Comparison of ENCODE assay signal across 8 mouse cellular contexts in the genomic region with DNA sequence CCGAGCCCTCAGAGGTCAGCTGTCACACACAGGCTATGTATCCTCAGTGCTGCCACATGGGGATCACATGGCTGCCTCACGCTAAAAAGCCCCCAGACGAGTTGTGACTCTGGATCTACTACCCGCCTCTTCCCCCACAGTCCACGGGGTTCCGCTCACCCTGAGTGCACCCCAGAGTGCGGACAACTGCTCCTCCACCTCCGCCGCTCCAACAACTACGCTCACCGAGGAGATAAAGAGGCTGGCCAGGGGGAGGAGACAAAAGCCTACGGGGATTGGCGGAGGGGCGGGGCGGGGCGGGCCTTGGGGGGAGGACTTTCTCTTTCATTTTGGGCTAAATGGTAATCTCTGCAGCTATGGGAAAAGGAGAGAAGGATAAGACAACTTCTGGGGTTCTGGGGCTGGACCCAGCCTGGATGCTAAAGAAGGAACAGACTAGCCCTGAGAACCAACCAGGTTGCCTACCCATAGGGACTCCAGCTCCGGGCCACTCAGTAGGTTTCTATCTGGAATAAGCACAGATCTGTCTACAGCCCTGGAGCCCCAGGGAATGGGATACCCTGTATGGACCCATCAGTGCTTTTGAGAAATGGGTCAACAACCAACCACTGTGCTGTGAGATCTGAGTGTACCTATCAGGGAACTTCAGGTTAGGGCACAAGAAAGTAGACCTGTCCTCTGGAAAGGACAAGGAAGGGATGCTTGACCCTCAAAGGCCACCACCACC. TPM values are rescaled to one million over a fixed set of nuclear protein-coding genes. Genes with fewer than 3 reads are reported as not detected.
DNase-seq lines count a peak whose midpoint lies in the region; ATAC-seq and TF ChIP-seq lines count a peak whose summit lies in the region.

No protein-coding gene starts in this region.

- TF ChIP-seq POLR2A in thymus, adult 2 months (IDR thresholded peaks at IDR 0.05; ENCODE audit: control insufficient read depth, extremely low read depth, insufficient read depth, low read length, poor library complexity): peak; percentile 43; the same call in 1 of the 2 replicates

- peak overlapping the region; percentile 85 for H3K4me2 ChIP-seq in intestine, embryonic 16.5 days (ENCODE audit: low read depth, low read length)
- H3K4me2 ChIP-seq in liver, postnatal 0 days (ENCODE audit: low read depth, low read length): peak overlapping the region; percentile 93
- peak overlapping the region; percentile 87 for H3K4me2 ChIP-seq in neural tube, embryonic 12.5 days (replicated peaks)

- H3K4me1 ChIP-seq in thymus, adult 2 months (replicated peaks; ENCODE audit: control insufficient read depth, insufficient read depth, low read length): peaks cover 32% of the 10 kb centered on the region
- peaks cover 33% of the 10 kb centered on the region for H3K4me1 ChIP-seq in intestine, embryonic 16.5 days (ENCODE audit: control insufficient read depth, insufficient read depth, low read length)
- H3K4me1 ChIP-seq in liver, postnatal 0 days (ENCODE audit: insufficient read depth): peaks cover 40% of the 10 kb centered on the region
- peaks cover 47% of the 10 kb centered on the region for H3K4me1 ChIP-seq in neural tube, embryonic 12.5 days

- peak overlapping the region; percentile 44 for H3K4me3 ChIP-seq in thymus, adult 2 months (ENCODE audit: control insufficient read depth, insufficient read depth, low read length)
- H3K4me3 ChIP-seq in intestine, embryonic 16.5 days (ENCODE audit: low read length): peak overlapping the region; percentile 53
- peak overlapping the region; percentile 57 for H3K4me3 ChIP-seq in liver, postnatal 0 days (ENCODE audit: low read depth, low read length)
- H3K4me3 ChIP-seq in neural tube, embryonic 12.5 days: peak overlapping the region; percentile 49

- peak overlapping the region; percentile 66 for H3K9ac ChIP-seq in intestine, embryonic 16.5 days (ENCODE audit: low read depth, low read length)
- H3K9ac ChIP-seq in liver, postnatal 0 days (replicated peaks): peak overlapping the region; percentile 62
- peak overlapping the region; percentile 72 for H3K9ac ChIP-seq in neural tube, embryonic 12.5 days

- H3K27me3 ChIP-seq in thymus, adult 2 months (ENCODE audit: control insufficient read depth, insufficient read depth, low read length): no peaks in the 10 kb centered on the region
- no peaks in the 10 kb centered on the region for H3K27me3 ChIP-seq in intestine, embryonic 16.5 days (replicated peaks; ENCODE audit: control insufficient read depth, insufficient read depth, low read length)
- no peaks in the 10 kb centered on the region for H3K27me3 ChIP-seq in liver, postnatal 0 days (ENCODE audit: insufficient read depth, low read length)
- no peaks in the 10 kb centered on the region for H3K27me3 ChIP-seq in neural tube, embryonic 12.5 days (replicated peaks)

- H3K27ac ChIP-seq in thymus, adult 2 months (ENCODE audit: control insufficient read depth, insufficient read depth, low read length): no peak overlapping the region
- peak overlapping the region; percentile 48 for H3K27ac ChIP-seq in intestine, embryonic 16.5 days (ENCODE audit: low read length)
- peak overlapping the region; percentile 86 for H3K27ac ChIP-seq in liver, postnatal 0 days (ENCODE audit: low read depth)
- H3K27ac ChIP-seq in neural tube, embryonic 12.5 days: peak overlapping the region; percentile 57; the same call in 1 of the 2 replicates

- TF ChIP-seq CTCF in thymus, adult 2 months (IDR thresholded peaks at IDR 0.05; ENCODE audit: borderline replicate concordance, control insufficient read depth, extremely low read depth, insufficient read depth, low read length, poor library complexity): no peak
- TF ChIP-seq CTCF in liver, postnatal 0 days (IDR thresholded peaks at IDR 0.05; ENCODE audit: low read depth): peak; percentile 6; the same call in 1 of the 2 replicates

- no peaks in the 10 kb centered on the region for H3K36me3 ChIP-seq in thymus, adult 2 months (ENCODE audit: control insufficient read depth, insufficient read depth, low read length)
- peaks cover 25% of the 10 kb centered on the region for H3K36me3 ChIP-seq in intestine, embryonic 16.5 days (ENCODE audit: control insufficient read depth, insufficient read depth, low read length)
- H3K36me3 ChIP-seq in liver, postnatal 0 days (replicated peaks; ENCODE audit: insufficient read depth, low read length): peaks cover 46% of the 10 kb centered on the region
- H3K36me3 ChIP-seq in neural tube, embryonic 12.5 days: peaks cover 54% of the 10 kb centered on the region

- no peak for TF ChIP-seq EP300 in liver, postnatal 0 days (IDR thresholded peaks at IDR 0.05; ENCODE audit: low read depth)

- 3% methylated on average over 17 of the region's 17 CpGs for WGBS in thymus, adult 2 months
- 6% methylated on average over 17 of the region's 17 CpGs for WGBS in intestine, embryonic 16.5 days
- WGBS in liver, postnatal 0 days (ENCODE audit: insufficient replicate concordance): 2% methylated on average over 17 of the region's 17 CpGs
- WGBS in neural tube, embryonic 12.5 days: 4% methylated on average over 17 of the region's 17 CpGs

- peak; percentile 41 for ATAC-seq in intestine, embryonic 16.5 days
- ATAC-seq in liver, postnatal 0 days: peak; percentile 56
- ATAC-seq in neural tube, embryonic 12.5 days (ENCODE audit: low FRiP score, low read depth): 0 out of 2 replicates have a peak, but pooled peaks have one; percentile 13

- H3K9me3 ChIP-seq in intestine, embryonic 16.5 days (ENCODE audit: control insufficient read depth, low read length): no peaks in the 10 kb centered on the region
- H3K9me3 ChIP-seq in liver, postnatal 0 days (ENCODE audit: low read length): no peaks in the 10 kb centered on the region
- no peaks in the 10 kb centered on the region for H3K9me3 ChIP-seq in neural tube, embryonic 12.5 days

- peak; percentile 64 for DNase-seq in thymus, adult 2 months
- no peak for DNase-seq in thymus, adult 18-20 months
- peak; percentile 80 to 82 for DNase-seq in cerebellum, postnatal 10 days
- peak; percentile 60 for DNase-seq in gastrocnemius, postnatal 25 days
- peak; percentile 88 for DNase-seq in liver, postnatal 0 days
- peak; percentile 78 for DNase-seq in yolk sac, embryonic 10.5 days (ENCODE audit: low spot score)

RNA-seq across cellular contexts. Expression of a gene that starts 2.4 kb away (rescaled TPM):
- 114 and 128 TPM in 2 replicates for polyA plus RNA-seq in thymus, adult 2 months (2012; rRNA removed)
- total RNA-seq in gastrocnemius, postnatal 25 days (2021): 10 to 100 TPM; 17.1 to 32.9 TPM
- 34.6 and 37.7 TPM in 2 replicates for polyA plus RNA-seq in intestine, embryonic 16.5 days (2015; fragmentation: Nextera tagmentation; extraction: Ambion mirVana)
- 38.4 and 41.6 TPM in 2 replicates for polyA plus RNA-seq in liver, postnatal 0 days (2015; fragmentation: Nextera tagmentation; extraction: Ambion mirVana)
- polyA plus RNA-seq in neural tube, embryonic 12.5 days (2016; fragmentation: Nextera tagmentation; extraction: Ambion mirVana): 57.6 and 57.7 TPM in 2 replicates

RNA-seq across cellular contexts. Expression of a gene that starts 6.0 kb away (rescaled TPM):
- polyA plus RNA-seq in thymus, adult 2 months (2012; rRNA removed): 0.43 and 0.63 TPM in 2 replicates
- total RNA-seq in gastrocnemius, postnatal 25 days (2021): under 1 TPM; 0.38 to 0.75 TPM
- 3.2 and 4.0 TPM in 2 replicates for polyA plus RNA-seq in intestine, embryonic 16.5 days (2015; fragmentation: Nextera tagmentation; extraction: Ambion mirVana)
- polyA plus RNA-seq in liver, postnatal 0 days (2015; fragmentation: Nextera tagmentation; extraction: Ambion mirVana): not detected in 2 replicates
- 44.4 and 55.1 TPM in 2 replicates for polyA plus RNA-seq in neural tube, embryonic 12.5 days (2016; fragmentation: Nextera tagmentation; extraction: Ambion mirVana)

RNA-seq across cellular contexts. Expression of a gene that starts 8.5 kb away (rescaled TPM):
- 109 and 133 TPM in 2 replicates for polyA plus RNA-seq in thymus, adult 2 months (2012; rRNA removed)
- total RNA-seq in gastrocnemius, postnatal 25 days (2021): under 1 TPM; 0.18 to 0.75 TPM
- 7.3 and 8.0 TPM in 2 replicates for polyA plus RNA-seq in intestine, embryonic 16.5 days (2015; fragmentation: Nextera tagmentation; extraction: Ambion mirVana)
- 3.6 and 4.3 TPM in 2 replicates for polyA plus RNA-seq in liver, postnatal 0 days (2015; fragmentation: Nextera tagmentation; extraction: Ambion mirVana)
- polyA plus RNA-seq in neural tube, embryonic 12.5 days (2016; fragmentation: Nextera tagmentation; extraction: Ambion mirVana): 8.4 and 9.8 TPM in 2 replicates

RNA-seq across cellular contexts. Expression of a gene that starts 11.9 kb away (rescaled TPM):
- polyA plus RNA-seq in thymus, adult 2 months (2012; rRNA removed): 674 and 750 TPM in 2 replicates
- 100 to 1,000 TPM; 531 to 541 TPM for total RNA-seq in gastrocnemius, postnatal 25 days (2021)
- 1,164 and 1,258 TPM in 2 replicates for polyA plus RNA-seq in intestine, embryonic 16.5 days (2015; fragmentation: Nextera tagmentation; extraction: Ambion mirVana)
- 861 and 865 TPM in 2 replicates for polyA plus RNA-seq in liver, postnatal 0 days (2015; fragmentation: Nextera tagmentation; extraction: Ambion mirVana)
- 803 and 881 TPM in 2 replicates for polyA plus RNA-seq in neural tube, embryonic 12.5 days (2016; fragmentation: Nextera tagmentation; extraction: Ambion mirVana)

RNA-seq across cellular contexts. Expression of a gene that starts 19.7 kb away (rescaled TPM):
- 256 and 296 TPM in 2 replicates for polyA plus RNA-seq in thymus, adult 2 months (2012; rRNA removed)
- 100 to 1,000 TPM; 265 to 357 TPM for total RNA-seq in gastrocnemius, postnatal 25 days (2021)
- 45.5 and 45.7 TPM in 2 replicates for polyA plus RNA-seq in intestine, embryonic 16.5 days (2015; fragmentation: Nextera tagmentation; extraction: Ambion mirVana)
- 47.1 and 51.3 TPM in 2 replicates for polyA plus RNA-seq in liver, postnatal 0 days (2015; fragmentation: Nextera tagmentation; extraction: Ambion mirVana)
- polyA plus RNA-seq in neural tube, embryonic 12.5 days (2016; fragmentation: Nextera tagmentation; extraction: Ambion mirVana): 15.8 and 16.5 TPM in 2 replicates

Comparison
In these comparisons a context has a peak if more than half of its experiments do, and no peak if none do; other contexts are left out.
1. DNase-seq: peak in thymus, adult 2 months (single experiment), cerebellum, postnatal 10 days (2 of 2), gastrocnemius, postnatal 25 days (single experiment), liver, postnatal 0 days (single experiment) and yolk sac, embryonic 10.5 days (single experiment); none in thymus, adult 18-20 months (0 of 2).
2. RNA of a gene that starts 8.5 kb away (polyA plus RNA-seq): 109 to 133 TPM in thymus, adult 2 months; 8.4 to 9.8 TPM in neural tube, embryonic 12.5 days, 7.3 to 8.0 TPM in intestine, embryonic 16.5 days and 3.6 to 4.3 TPM in liver, postnatal 0 days; every median in the first group is over 10 times any median in the second.
3. Peak in every context shown above with its lines, with median percentiles within 50 percentile points of each other: H3K4me3 ChIP-seq, ATAC-seq, H3K4me2 ChIP-seq and H3K9ac ChIP-seq.